Mouse (Mus musculus) inflammation-experienced regulatory T-cells (primary cell): ENCODE data around the gene Tent5a. TPM values are rescaled to one million over a fixed set of nuclear protein-coding genes. Genes with fewer than 3 reads are reported as not detected.

Experiments used
- polyA plus RNA-seq, 2 experiments: library from polyadenylated mRNA; unstranded; fragments of 100-300 nt; shearing (Covaris generic); gene quantifications; one replicate each; pipeline ENCODE4 v1.2.1; 2017

The Tent5a gene
- polyA plus RNA-seq = 10 to 100 TPM; 16.0 to 17.5 TPM

GRCm38 (mm10) chr9:85327242-85328211 lies at the start of gene Tent5a:
Gene Tent5a (minus strand): TSS chr9:85327348.

GRCm38 (mm10) chr9:85312473-85312872 lies 14.7 kb downstream of the Tent5a start, which contains the start of gene Gm11114:
Gene Gm11114 (plus strand): TSS chr9:85312773.

Other genes starting within 250 kb of the Tent5a start
- not detected for gene Gm11114, start 14.6 kb downstream of the Tent5a start, polyA plus RNA-seq